Mouse (Mus musculus) right cerebral cortex, postnatal 10 days (tissue): Measurements from ENCODE around the gene Rps6ka2.
"Not testable (repeated sequence)": the region's sequence is repeated elsewhere in the genome, so short reads cannot be mapped to it uniquely, and the experiment has no call there.

Experiments used
- DNase-seq, 2 experiments: peaks; one replicate each; pipeline ENCODE4 v3.0.0; 2021; ENCODE audit warnings: low spot score in 2 of 2

Rps6ka2 gene

GRCm38 (mm10) chr17:7170304-7171295 is 685 bp downstream of the Rps6ka2 start:
- no peak for DNase-seq

- DNase-seq: no peak
Observed at GRCm38 (mm10) chr17:7173331-7174028, 3.6 kb downstream of the Rps6ka2 start.

GRCm38 (mm10) chr17:7175293-7175692 is 5.4 kb downstream of the Rps6ka2 start:
- no peak for DNase-seq

- DNase-seq: no peak
Observed at GRCm38 (mm10) chr17:7176394-7176793, 6.5 kb downstream of the Rps6ka2 start.

- DNase-seq: no peak
Observed at GRCm38 (mm10) chr17:7178196-7178595, 8.3 kb downstream of the Rps6ka2 start.

DNA sequence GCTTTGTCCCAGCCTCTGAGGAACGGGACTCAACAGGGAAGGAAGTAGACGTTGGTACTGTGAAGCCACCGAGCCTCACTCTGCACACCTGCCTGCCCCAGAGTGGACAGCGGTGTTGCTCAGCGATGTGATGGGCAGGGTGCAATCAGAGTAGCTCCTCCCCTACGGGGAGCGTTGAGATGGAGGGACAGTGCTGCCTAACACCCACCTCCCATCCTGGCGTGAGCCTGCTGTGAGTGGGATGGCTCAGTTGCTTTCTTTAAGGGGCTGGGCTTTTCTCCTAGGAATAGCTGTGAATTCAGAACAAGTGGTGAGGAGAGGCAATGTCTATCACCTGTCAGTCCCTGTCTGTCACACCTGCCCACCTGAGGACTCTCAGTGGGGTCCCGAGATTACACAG is 12.3 kb downstream of the Rps6ka2 start:
- no peak for DNase-seq

GRCm38 (mm10) chr17:7187037-7187436 is 17.1 kb downstream of the Rps6ka2 start:
- DNase-seq: not testable (repeated sequence)

DNA sequence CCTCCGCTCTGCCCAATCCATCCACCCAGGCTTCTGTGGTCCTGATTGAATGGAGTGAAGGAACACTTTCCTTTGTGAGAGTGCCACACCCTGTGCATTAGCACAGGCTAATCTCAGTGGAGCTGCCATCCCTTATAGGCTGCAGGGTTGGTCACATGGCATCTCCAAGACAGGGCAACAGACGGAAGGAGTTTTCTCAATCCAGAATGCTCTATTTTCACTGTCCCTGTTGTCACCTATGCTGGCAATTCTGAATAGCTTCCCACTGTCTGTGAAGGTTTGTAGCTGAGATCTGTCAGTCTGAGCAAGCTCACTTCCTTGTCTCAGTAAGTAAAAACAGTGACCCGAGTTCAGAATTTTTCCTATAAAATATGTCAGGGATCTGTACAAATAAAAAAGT is 19.5 kb downstream of the Rps6ka2 start:
- DNase-seq: no peak

- peak in 1 of 2 experiments; percentile 61 for DNase-seq
Observed at GRCm38 (mm10) chr17:7189975-7190374, 20.1 kb downstream of the Rps6ka2 start.

GRCm38 (mm10) chr17:7194140-7194840 is 24.4 kb downstream of the Rps6ka2 start:
- DNase-seq: no peak

GRCm38 (mm10) chr17:7197121-7197925 is 27.4 kb downstream of the Rps6ka2 start:
- peak in 1 of 2 experiments; percentile 59 for DNase-seq

DNA sequence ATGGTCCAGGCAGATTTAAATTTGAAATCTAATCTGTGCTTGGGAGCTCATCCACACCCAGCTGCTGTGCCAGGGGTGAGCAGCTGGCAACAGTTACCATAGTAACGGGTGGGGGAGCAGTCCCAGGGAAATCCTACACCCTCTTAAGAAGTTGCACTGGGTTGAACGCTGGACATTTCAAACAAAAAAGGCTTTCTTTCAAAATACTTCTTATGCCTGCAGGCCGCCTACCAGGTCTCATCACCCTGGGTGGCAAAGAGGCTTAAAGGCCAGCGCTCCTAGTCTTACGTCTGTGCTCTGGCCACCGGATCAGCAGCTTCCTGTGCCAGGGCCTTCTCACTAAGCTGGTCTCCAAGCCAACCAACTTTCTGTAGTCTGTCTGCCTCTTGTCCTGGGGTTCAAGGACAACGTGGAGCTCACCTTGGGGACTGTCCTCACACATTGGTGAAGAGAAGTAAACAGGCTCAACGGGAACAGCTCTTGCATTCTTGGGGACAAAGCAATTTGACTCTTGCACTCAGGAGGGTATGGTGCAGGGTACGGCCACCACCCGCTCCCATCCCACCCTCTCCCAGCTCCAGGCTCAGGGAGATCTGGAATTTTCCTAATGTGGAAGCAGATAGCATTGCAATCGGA is 35.0 kb downstream of the Rps6ka2 start:
- no peak for DNase-seq

DNA sequence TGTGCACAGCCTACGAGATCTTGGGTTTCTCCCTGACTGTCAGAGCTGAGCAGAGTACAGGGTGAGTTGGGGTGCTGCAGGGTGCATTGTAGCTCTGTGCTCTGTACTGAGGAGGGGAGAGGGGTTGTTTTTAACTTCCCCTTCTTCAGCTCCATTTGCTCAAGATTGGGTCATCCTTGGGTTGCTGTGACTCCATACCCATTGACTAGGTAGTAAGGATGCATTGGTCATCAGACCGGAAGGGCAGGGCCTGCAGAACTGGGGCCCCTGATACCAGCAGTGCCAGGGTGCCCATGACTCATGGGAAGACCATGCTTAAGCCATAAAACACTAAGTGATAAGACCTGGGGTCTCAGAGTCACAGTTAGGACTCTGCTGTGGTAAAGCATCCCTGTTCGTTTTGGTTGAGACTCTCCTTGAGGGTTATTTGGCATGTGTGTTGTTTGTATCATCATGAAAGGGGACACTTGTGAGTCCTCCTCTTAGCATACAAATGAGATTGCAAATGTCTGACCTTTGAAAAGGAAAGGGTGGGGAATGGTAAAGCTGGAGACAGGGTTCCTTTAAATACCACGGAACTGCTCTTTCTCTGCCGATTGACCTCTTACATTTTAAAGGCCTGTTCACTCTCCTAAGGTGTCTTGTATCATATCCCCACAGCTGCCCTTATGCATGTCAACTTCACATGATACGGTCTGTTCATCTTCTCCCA is 36.7 kb downstream of the Rps6ka2 start:
- no peak for DNase-seq

DNA sequence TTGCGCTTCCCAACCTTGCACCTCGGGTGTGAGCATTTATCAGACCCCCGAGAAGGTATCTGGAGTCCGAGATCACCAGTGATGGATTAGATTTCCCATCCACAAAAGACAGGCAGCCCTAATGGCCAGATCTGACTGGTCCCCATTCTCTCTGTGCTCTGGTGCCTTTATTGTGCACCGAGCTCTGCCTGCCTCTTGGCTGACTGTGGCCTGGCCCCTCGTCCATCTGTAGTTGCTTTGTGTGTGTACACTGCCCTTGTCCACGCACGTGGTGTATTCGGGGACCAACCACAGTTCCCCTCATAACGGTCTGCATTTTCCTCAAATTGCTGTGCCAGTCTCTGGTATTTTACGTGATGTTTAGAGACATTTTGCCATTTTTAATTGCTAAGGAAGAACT is 40.7 kb downstream of the Rps6ka2 start:
- DNase-seq: no peak

GRCm38 (mm10) chr17:7211893-7212292 is 42.0 kb downstream of the Rps6ka2 start:
- DNase-seq: no peak

DNA sequence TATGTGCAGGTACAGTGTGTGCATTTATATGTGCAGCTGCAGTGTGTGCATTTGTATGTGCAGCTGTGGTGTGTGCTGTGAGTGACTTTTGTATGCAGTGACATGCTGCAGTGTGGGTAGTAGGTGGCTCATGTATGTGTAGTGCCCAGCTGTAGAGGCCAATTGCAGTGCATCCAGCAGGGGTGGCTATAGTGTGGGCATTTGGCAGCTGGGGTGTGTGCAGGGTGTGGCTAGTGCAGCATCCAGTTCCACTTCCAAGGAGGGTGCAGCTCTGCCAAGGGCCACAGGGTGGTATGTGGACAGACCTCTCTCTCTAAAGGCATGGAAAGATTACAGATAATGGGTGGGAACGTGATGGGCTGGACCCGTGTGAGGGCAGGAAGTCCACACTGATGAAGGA is 43.3 kb downstream of the Rps6ka2 start:
- no peak for DNase-seq

- peak; percentile 92 to 94 for DNase-seq
Observed at GRCm38 (mm10) chr17:7214061-7214460, 44.1 kb downstream of the Rps6ka2 start.

GRCm38 (mm10) chr17:7217791-7218329 is 47.9 kb downstream of the Rps6ka2 start:
- DNase-seq: peak; percentile 63 to 64

DNA sequence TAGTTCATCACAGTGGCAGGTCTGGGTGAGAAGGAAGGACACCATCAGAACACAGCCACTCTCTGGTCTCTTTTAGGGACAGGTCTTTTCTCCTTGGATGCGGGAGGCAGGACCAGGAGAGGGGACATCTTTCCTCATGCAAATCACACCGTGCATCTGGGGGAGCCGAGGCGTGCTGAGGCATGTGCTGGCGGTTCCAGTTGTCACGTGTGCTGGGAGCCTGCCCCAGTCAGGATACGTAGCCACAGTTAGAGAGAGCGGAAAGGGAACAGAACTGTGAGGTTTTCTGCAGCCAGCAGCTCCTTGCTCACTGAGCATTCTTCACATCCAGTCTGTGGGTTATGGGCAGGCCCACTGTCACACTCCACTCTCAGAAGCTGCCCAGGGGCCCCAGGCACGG is 48.5 kb downstream of the Rps6ka2 start:
- DNase-seq: peak in 1 of 2 experiments; percentile 60
